Mouse (Mus musculus): ENCODE results near the gene Olfr633. TPM values are rescaled to one million over a fixed set of nuclear protein-coding genes. Genes with fewer than 3 reads are reported as not detected.
"Not testable (repeated sequence)": the region's sequence is repeated elsewhere in the genome, so short reads cannot be mapped to it uniquely, and the experiment has no call there.

Olfr633 gene
- polyA plus RNA-seq (2015; fragmentation: Nextera tagmentation; extraction: Ambion mirVana), result not detected in 2 replicates

- Histone ChIP-seq H3K4me2 (no peak within 1 kb of the TSS), H3K36me3 (no peaks in the 10 kb centered on the region), H3K9ac (no peak within 1 kb of the TSS), H3K4me1 (no peaks in the 10 kb centered on the region), H3K27me3 (no peaks in the 10 kb centered on the region), H3K4me3 (no peak within 1 kb of the TSS), H3K9me3 (no peaks in the 10 kb centered on the region), H3K27ac (no peak within 1 kb of the TSS)
- ATAC-seq (ENCODE audit: insufficient number of reproducible peaks, low FRiP score, low TSS enrichment, low read depth), result no peak
Observed at GRCm38 (mm10) chr7:103944137-103944536, at the start of gene Olfr633. Gene Olfr633, plus strand, starts transcription at chr7:103944437.

GRCm38 (mm10) chr7:103903187-103903586 lies 41.0 kb upstream of the Olfr633 start, which contains the start of gene Olfr65:
Gene Olfr65, plus strand, starts transcription at chr7:103903487.
- H3K27ac ChIP-seq, result no peak within 1 kb of the TSS
- H3K4me2 ChIP-seq, result no peak within 1 kb of the TSS
- WGBS, result 81% methylated on average over 2 of the region's 2 CpGs

GRCm38 (mm10) chr7:103910047-103910446 lies 34.2 kb upstream of the Olfr633 start:
- Histone ChIP-seq H3K27ac (no peak overlapping the region), H3K9ac (no peak overlapping the region), H3K27me3 (no peaks in the 10 kb centered on the region), H3K4me3 (no peak overlapping the region), H3K4me1 (no peaks in the 10 kb centered on the region), H3K9me3 (no peaks in the 10 kb centered on the region), H3K36me3 (no peaks in the 10 kb centered on the region), H3K4me2 (no peak overlapping the region)
- no peak for ATAC-seq (ENCODE audit: insufficient number of reproducible peaks, low FRiP score, low TSS enrichment, low read depth)
- WGBS, result 21% methylated on average over 3 of the region's 3 CpGs

More at GRCm38 (mm10) chr7:103903187-103903586, 41.0 kb upstream of the Olfr633 start, which contains the start of gene Olfr65:
- H3K4me1 ChIP-seq, result no peaks in the 10 kb centered on the region
- no peaks in the 10 kb centered on the region for H3K36me3 ChIP-seq
- no peak within 1 kb of the TSS for H3K4me3 ChIP-seq
- H3K27me3 ChIP-seq, result no peaks in the 10 kb centered on the region
- H3K9me3 ChIP-seq, result no peaks in the 10 kb centered on the region
- H3K9ac ChIP-seq, result no peak within 1 kb of the TSS
- no peak for ATAC-seq (ENCODE audit: insufficient number of reproducible peaks, low FRiP score, low TSS enrichment, low read depth)

- H3K36me3 ChIP-seq, result no peaks in the 10 kb centered on the region
- H3K4me1 ChIP-seq, result no peaks in the 10 kb centered on the region
- H3K27me3 ChIP-seq, result no peaks in the 10 kb centered on the region
- no peak overlapping the region for H3K9ac ChIP-seq
- 42% methylated on average over 8 of the region's 8 CpGs for WGBS
- ATAC-seq (ENCODE audit: insufficient number of reproducible peaks, low FRiP score, low TSS enrichment, low read depth), result no peak
- H3K4me2 ChIP-seq, result no peak overlapping the region
- H3K4me3 ChIP-seq, result no peak overlapping the region
- no peaks in the 10 kb centered on the region for H3K9me3 ChIP-seq
- no peak overlapping the region for H3K27ac ChIP-seq
Observed at GRCm38 (mm10) chr7:103912969-103913511, 31.2 kb upstream of the Olfr633 start.

GRCm38 (mm10) chr7:103915338-103915737 lies 28.9 kb upstream of the Olfr633 start:
- Histone ChIP-seq H3K4me1 (no peaks in the 10 kb centered on the region), H3K4me2 (no peak overlapping the region), H3K4me3 (no peak overlapping the region), H3K27ac (no peak overlapping the region), H3K9me3 (no peaks in the 10 kb centered on the region), H3K27me3 (no peaks in the 10 kb centered on the region), H3K9ac (no peak overlapping the region), H3K36me3 (no peaks in the 10 kb centered on the region)
- no peak for ATAC-seq (ENCODE audit: insufficient number of reproducible peaks, low FRiP score, low TSS enrichment, low read depth)

GRCm38 (mm10) chr7:103928525-103928924 lies 15.7 kb upstream of the Olfr633 start, which contains the start of gene Olfr631:
Gene Olfr631, plus strand, starts transcription at chr7:103928825.
- Histone ChIP-seq H3K27ac (no peak within 1 kb of the TSS), H3K4me1 (no peaks in the 10 kb centered on the region), H3K27me3 (no peaks in the 10 kb centered on the region)

GRCm38 (mm10) chr7:103934264-103934663 lies 10.0 kb upstream of the Olfr633 start, which contains the start of gene Olfr632:
Gene Olfr632, plus strand, starts transcription at chr7:103934347.
- H3K9me3 ChIP-seq, result no peaks in the 10 kb centered on the region

More at GRCm38 (mm10) chr7:103928525-103928924, 15.7 kb upstream of the Olfr633 start, which contains the start of gene Olfr631:
- Histone ChIP-seq H3K4me2 (no peak within 1 kb of the TSS), H3K36me3 (no peaks in the 10 kb centered on the region), H3K9me3 (no peaks in the 10 kb centered on the region), H3K4me3 (no peak within 1 kb of the TSS), H3K9ac (no peak within 1 kb of the TSS)
- no peak for ATAC-seq (ENCODE audit: insufficient number of reproducible peaks, low FRiP score, low TSS enrichment, low read depth)

GRCm38 (mm10) chr7:103942730-103943129 lies 1.5 kb upstream of the Olfr633 start:
- 28% methylated on average over 2 of the region's 2 CpGs for WGBS
- ATAC-seq (ENCODE audit: insufficient number of reproducible peaks, low FRiP score, low TSS enrichment, low read depth), result no peak

More at GRCm38 (mm10) chr7:103934264-103934663, 10.0 kb upstream of the Olfr633 start, which contains the start of gene Olfr632:
- H3K27ac ChIP-seq, result no peak within 1 kb of the TSS
- H3K4me3 ChIP-seq, result no peak within 1 kb of the TSS
- no peaks in the 10 kb centered on the region for H3K4me1 ChIP-seq
- WGBS, result 65% methylated on average over 2 of the region's 2 CpGs
- no peak within 1 kb of the TSS for H3K4me2 ChIP-seq
- no peaks in the 10 kb centered on the region for H3K36me3 ChIP-seq
- no peaks in the 10 kb centered on the region for H3K27me3 ChIP-seq
- H3K9ac ChIP-seq, result no peak within 1 kb of the TSS
- ATAC-seq (ENCODE audit: insufficient number of reproducible peaks, low FRiP score, low TSS enrichment, low read depth), result no peak

GRCm38 (mm10) chr7:103966873-103967272 lies 22.6 kb downstream of the Olfr633 start:
- H3K9me3 ChIP-seq; H3K27ac ChIP-seq; H3K27me3 ChIP-seq; ATAC-seq (ENCODE audit: insufficient number of reproducible peaks, low FRiP score, low TSS enrichment, low read depth); H3K4me2 ChIP-seq; H3K4me3 ChIP-seq; H3K9ac ChIP-seq; H3K4me1 ChIP-seq; H3K36me3 ChIP-seq: not testable (repeated sequence)
- 91% methylated on average over 22 of the region's 22 CpGs for WGBS

More at GRCm38 (mm10) chr7:103942730-103943129, 1.5 kb upstream of the Olfr633 start:
- Histone ChIP-seq H3K9me3 (no peaks in the 10 kb centered on the region), H3K36me3 (no peaks in the 10 kb centered on the region), H3K4me3 (no peak overlapping the region), H3K27ac (no peak overlapping the region), H3K4me2 (no peak overlapping the region), H3K9ac (no peak overlapping the region), H3K4me1 (no peaks in the 10 kb centered on the region), H3K27me3 (no peaks in the 10 kb centered on the region)

GRCm38 (mm10) chr7:103970852-103971251 lies 26.6 kb downstream of the Olfr633 start, which contains the start of gene Olfr635:
Gene Olfr635, plus strand, starts transcription at chr7:103971152.
- 83% methylated on average over 1 of the region's 1 CpGs for WGBS
- no peak within 1 kb of the TSS for H3K4me3 ChIP-seq
- H3K27ac ChIP-seq, result no peak within 1 kb of the TSS
- ATAC-seq (ENCODE audit: insufficient number of reproducible peaks, low FRiP score, low TSS enrichment, low read depth), result no peak
- no peak within 1 kb of the TSS for H3K4me2 ChIP-seq
- H3K36me3 ChIP-seq, result no peaks in the 10 kb centered on the region
- H3K9ac ChIP-seq, result no peak within 1 kb of the TSS
- H3K4me1 ChIP-seq, result no peaks in the 10 kb centered on the region
- no peaks in the 10 kb centered on the region for H3K27me3 ChIP-seq
- no peaks in the 10 kb centered on the region for H3K9me3 ChIP-seq

GRCm38 (mm10) chr7:103971782-103972181 lies 27.5 kb downstream of the Olfr633 start:
- no peak overlapping the region for H3K4me2 ChIP-seq
- no peak overlapping the region for H3K27ac ChIP-seq
- no peak for ATAC-seq (ENCODE audit: insufficient number of reproducible peaks, low FRiP score, low TSS enrichment, low read depth)
- H3K9me3 ChIP-seq, result no peaks in the 10 kb centered on the region
- H3K27me3 ChIP-seq, result no peaks in the 10 kb centered on the region
- no peak overlapping the region for H3K4me3 ChIP-seq
- WGBS, result 63% methylated on average over 1 of the region's 1 CpGs
- no peak overlapping the region for H3K9ac ChIP-seq
- no peaks in the 10 kb centered on the region for H3K4me1 ChIP-seq
- no peaks in the 10 kb centered on the region for H3K36me3 ChIP-seq

- no peak for ATAC-seq (ENCODE audit: insufficient number of reproducible peaks, low FRiP score, low TSS enrichment, low read depth)
- Histone ChIP-seq H3K27ac (no peak within 1 kb of the TSS), H3K4me1 (no peaks in the 10 kb centered on the region)
Observed at GRCm38 (mm10) chr7:103998446-103998845, 54.2 kb downstream of the Olfr633 start, which contains the start of gene Olfr638. Gene Olfr638, plus strand, starts transcription at chr7:103998746.

More at GRCm38 (mm10) chr7:103998446-103998845, 54.2 kb downstream of the Olfr633 start, which contains the start of gene Olfr638:
- no peak within 1 kb of the TSS for H3K9ac ChIP-seq
- no peaks in the 10 kb centered on the region for H3K9me3 ChIP-seq
- H3K4me3 ChIP-seq, result no peak within 1 kb of the TSS
- no peaks in the 10 kb centered on the region for H3K27me3 ChIP-seq
- no peak within 1 kb of the TSS for H3K4me2 ChIP-seq
- H3K36me3 ChIP-seq, result no peaks in the 10 kb centered on the region
